Mouse (Mus musculus) myocyte (in vitro differentiated cells): ENCODE results near the gene Rnpepl1. TPM values are rescaled to one million over a fixed set of nuclear protein-coding genes. Genes with fewer than 3 reads are reported as not detected.

Experiments used
- H3K27me3 ChIP-seq: one replicate; pipeline ENCODE4 v1.6.1; 2011; ENCODE audit not compliant: control insufficient read depth, insufficient read depth, insufficient read length
- H3K36me3 ChIP-seq: one replicate; pipeline ENCODE4 v1.6.1; 2011; ENCODE audit not compliant: control insufficient read depth, insufficient read depth
- H3K4me2 ChIP-seq: one replicate; pipeline ENCODE4 v1.6.1; 2011; ENCODE audit warnings: low read depth, control low read depth
- H3K4me3 ChIP-seq: one replicate; pipeline ENCODE4 v1.5.1; 2011; ENCODE audit warnings: mild to moderate bottlenecking, control low read depth, moderate library complexity
- H3K79me2 ChIP-seq: one replicate; pipeline ENCODE4 v1.6.1; 2011; ENCODE audit not compliant: control insufficient read depth, insufficient read depth
- H3ac ChIP-seq: one replicate; pipeline ENCODE4 v1.6.1; 2011; ENCODE audit not compliant: control insufficient read depth, insufficient read length
- CEBPB ChIP-seq: IDR thresholded peaks from 2 replicates; pipeline ENCODE4 v1.6.1; 2011; ENCODE audit warnings: mild to moderate bottlenecking, moderate library complexity; ENCODE audit not compliant: poor library complexity, insufficient read depth, severe bottlenecking
- E2F4 ChIP-seq: IDR thresholded peaks from one replicate; pipeline ENCODE4 v1.6.1; 2011; ENCODE audit warnings: mild to moderate bottlenecking, control low read depth, moderate library complexity; ENCODE audit not compliant: insufficient read depth
- MAX ChIP-seq: IDR thresholded peaks from one replicate; pipeline ENCODE4 v1.6.1; 2011; ENCODE audit warnings: low read depth, mild to moderate bottlenecking, control low read depth
- MYOD1 ChIP-seq, 3 experiments: IDR thresholded peaks; one replicate each; pipeline ENCODE4 v1.6.1; 2011; ENCODE audit warnings: control low read depth in 2 of 3, low read depth in 2 of 3, mild to moderate bottlenecking in 2 of 3, moderate library complexity in 1 of 3; ENCODE audit not compliant: insufficient read length in 2 of 3, control insufficient read depth in 1 of 3
- MYOG ChIP-seq, 3 experiments: IDR thresholded peaks; one replicate each; pipeline ENCODE4 v1.6.1; 2011; ENCODE audit warnings: control low read depth in 2 of 3, low read depth in 2 of 3, mild to moderate bottlenecking in 2 of 3; ENCODE audit not compliant: insufficient read length in 2 of 3, control insufficient read depth in 1 of 3, insufficient read depth in 1 of 3
- POLR2A ChIP-seq: IDR thresholded peaks from one replicate; pipeline ENCODE4 v1.6.1; 2011; ENCODE audit warnings: low read depth, mild to moderate bottlenecking, control low read depth, moderate library complexity; ENCODE audit not compliant: insufficient read length
- POLR2AphosphoS2 ChIP-seq: IDR thresholded peaks from one replicate; pipeline ENCODE4 v1.6.1; 2011; ENCODE audit warnings: low read depth, control low read depth; ENCODE audit not compliant: insufficient read length
- REST ChIP-seq: IDR thresholded peaks from one replicate; pipeline ENCODE4 v1.6.1; 2011; ENCODE audit warnings: mild to moderate bottlenecking, control low read depth, moderate library complexity; ENCODE audit not compliant: insufficient read depth, insufficient read length
- SRF ChIP-seq: IDR thresholded peaks from one replicate; pipeline ENCODE4 v1.6.1; 2011; ENCODE audit warnings: low read depth; ENCODE audit not compliant: control insufficient read depth, insufficient read length
- TCF12 ChIP-seq: IDR thresholded peaks from one replicate; pipeline ENCODE4 v1.6.1; 2011; ENCODE audit warnings: mild to moderate bottlenecking, control low read depth; ENCODE audit not compliant: poor library complexity, insufficient read depth, severe bottlenecking
- TCF3 ChIP-seq: IDR thresholded peaks from one replicate; pipeline ENCODE4 v1.6.1; 2011; ENCODE audit warnings: low read depth, control low read depth; ENCODE audit not compliant: insufficient read length
- USF1 ChIP-seq: IDR thresholded peaks from one replicate; pipeline ENCODE4 v1.6.1; 2011; ENCODE audit warnings: low read depth, mild to moderate bottlenecking, control low read depth, moderate library complexity
- polyA plus RNA-seq: library from polyadenylated mRNA; unstranded; fragments of >200 nt; fragmentation: generic; extraction: Trizol; gene quantifications from one replicate; pipeline ENCODE4 v1.2.1, GENCODE M21; 2012; ENCODE audit warnings: missing spikeins

Gene Rnpepl1
- polyA plus RNA-seq, 1 experiment = 48.6 TPM

DNA sequence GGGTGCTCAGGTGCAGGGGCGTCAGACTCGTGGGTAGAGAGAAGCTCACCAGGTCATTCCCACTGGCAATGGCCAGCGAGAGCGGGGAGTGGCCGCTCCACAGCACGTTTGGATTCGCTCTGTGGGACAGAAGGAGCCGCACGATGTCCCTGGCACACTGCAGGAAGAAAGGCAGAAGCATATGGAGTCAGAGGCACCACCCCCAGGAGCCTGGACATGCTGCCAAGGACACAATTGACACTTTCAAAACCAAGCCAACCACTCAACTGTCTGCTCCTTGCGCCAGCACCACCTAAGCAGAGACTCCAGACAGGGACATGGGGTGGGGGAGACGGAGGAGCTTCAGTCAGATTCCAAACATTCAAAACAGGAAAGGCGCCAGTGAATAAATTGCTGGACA lies 31.3 kb upstream of the Rnpepl1 start:
- TF ChIP-seq CEBPB (no peak), MYOD1 (IDR thresholded peaks at IDR 0.05; ENCODE audit: control insufficient read depth in 1 of 3, insufficient read length in 2 of 3, low read depth in 2 of 3) (peak in 1 of 3 experiments; percentile 29)

DNA sequence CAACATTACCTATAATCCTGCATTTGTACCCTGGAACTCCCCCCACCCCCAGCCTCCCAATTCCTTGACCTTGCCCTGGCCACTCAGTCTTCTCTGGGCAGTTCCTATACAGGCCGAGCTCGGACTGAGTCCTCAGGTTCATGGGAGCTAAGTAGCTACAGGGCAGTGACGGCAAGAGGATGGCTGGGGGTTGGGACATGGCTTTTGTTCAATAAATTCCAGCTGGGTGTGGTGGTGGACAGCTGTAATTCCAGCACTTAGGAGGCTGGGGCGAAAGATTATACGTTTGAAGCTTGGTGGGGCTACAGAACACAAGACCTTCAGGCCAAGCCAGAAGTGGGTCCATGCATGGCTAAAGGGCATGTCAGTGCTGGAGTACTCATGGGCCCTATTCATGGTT lies 30.5 kb upstream of the Rnpepl1 start:
- peak overlapping the region; percentile 24 for H3K4me2 ChIP-seq
- no peak overlapping the region for H3K4me3 ChIP-seq
- no peaks in the 10 kb centered on the region for H3K36me3 ChIP-seq
- no peaks in the 10 kb centered on the region for H3K79me2 ChIP-seq
- no peak overlapping the region for H3ac ChIP-seq
- TF ChIP-seq MYOG (IDR thresholded peaks at IDR 0.05; ENCODE audit: control insufficient read depth in 1 of 3, insufficient read depth in 1 of 3, insufficient read length in 2 of 3, low read depth in 2 of 3) (peak in 2 of 3 experiments; percentile 30 to 64), MYOD1 (IDR thresholded peaks at IDR 0.05; ENCODE audit: control insufficient read depth in 1 of 3, insufficient read length in 2 of 3, low read depth in 2 of 3) (peak in 1 of 3 experiments; percentile 43), TCF3 (no peak), E2F4 (no peak), MAX (no peak), TCF12 (no peak), SRF (no peak), POLR2A (no peak), POLR2AphosphoS2 (no peak), CEBPB (no peak), USF1 (no peak), REST (no peak)
- peaks cover 23% of the 10 kb centered on the region for H3K27me3 ChIP-seq

More for the DNA sequence above, 31.3 kb upstream of the Rnpepl1 start:
- H3K36me3 ChIP-seq = no peaks in the 10 kb centered on the region
- H3ac ChIP-seq = no peak overlapping the region
- peak overlapping the region; percentile 24 for H3K4me2 ChIP-seq
- peaks cover 18% of the 10 kb centered on the region for H3K27me3 ChIP-seq
- no peak overlapping the region for H3K4me3 ChIP-seq
- H3K79me2 ChIP-seq = no peaks in the 10 kb centered on the region

DNA sequence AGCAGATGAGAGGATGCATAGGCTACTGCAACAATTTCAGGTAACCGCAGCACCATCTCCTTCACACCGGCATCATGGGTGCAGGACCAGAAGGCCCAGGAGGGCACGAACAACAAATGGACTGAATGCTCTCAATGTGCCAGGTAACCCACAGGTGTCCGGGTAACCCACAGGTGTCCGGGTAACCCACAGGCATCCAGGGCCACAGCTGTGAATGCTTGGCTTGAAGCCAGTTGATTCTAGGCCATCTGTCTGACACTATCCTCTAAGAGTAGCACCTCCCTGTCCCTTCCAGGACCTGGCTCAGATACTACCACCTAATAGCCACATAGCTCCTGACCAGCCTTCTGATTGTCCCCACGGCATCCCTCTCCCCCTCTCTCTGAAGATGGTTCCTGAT lies 28.6 kb upstream of the Rnpepl1 start:
- H3K4me2 ChIP-seq = no peak overlapping the region
- no peak overlapping the region for H3ac ChIP-seq
- peaks cover 35% of the 10 kb centered on the region for H3K27me3 ChIP-seq
- H3K4me3 ChIP-seq = no peak overlapping the region
- H3K79me2 ChIP-seq = no peaks in the 10 kb centered on the region
- TF ChIP-seq CEBPB (no peak), MYOG (IDR thresholded peaks at IDR 0.05; ENCODE audit: control insufficient read depth in 1 of 3, insufficient read depth in 1 of 3, insufficient read length in 2 of 3, low read depth in 2 of 3) (peak in 2 of 3 experiments; percentile 40 to 91), TCF3 (peak; percentile 65), MYOD1 (IDR thresholded peaks at IDR 0.05; ENCODE audit: control insufficient read depth in 1 of 3, insufficient read length in 2 of 3, low read depth in 2 of 3) (peak in 2 of 3 experiments; percentile 43 to 84), E2F4 (no peak), POLR2AphosphoS2 (no peak), SRF (no peak), TCF12 (peak; percentile 27), MAX (no peak), POLR2A (no peak), REST (no peak)
- H3K36me3 ChIP-seq = no peaks in the 10 kb centered on the region

DNA sequence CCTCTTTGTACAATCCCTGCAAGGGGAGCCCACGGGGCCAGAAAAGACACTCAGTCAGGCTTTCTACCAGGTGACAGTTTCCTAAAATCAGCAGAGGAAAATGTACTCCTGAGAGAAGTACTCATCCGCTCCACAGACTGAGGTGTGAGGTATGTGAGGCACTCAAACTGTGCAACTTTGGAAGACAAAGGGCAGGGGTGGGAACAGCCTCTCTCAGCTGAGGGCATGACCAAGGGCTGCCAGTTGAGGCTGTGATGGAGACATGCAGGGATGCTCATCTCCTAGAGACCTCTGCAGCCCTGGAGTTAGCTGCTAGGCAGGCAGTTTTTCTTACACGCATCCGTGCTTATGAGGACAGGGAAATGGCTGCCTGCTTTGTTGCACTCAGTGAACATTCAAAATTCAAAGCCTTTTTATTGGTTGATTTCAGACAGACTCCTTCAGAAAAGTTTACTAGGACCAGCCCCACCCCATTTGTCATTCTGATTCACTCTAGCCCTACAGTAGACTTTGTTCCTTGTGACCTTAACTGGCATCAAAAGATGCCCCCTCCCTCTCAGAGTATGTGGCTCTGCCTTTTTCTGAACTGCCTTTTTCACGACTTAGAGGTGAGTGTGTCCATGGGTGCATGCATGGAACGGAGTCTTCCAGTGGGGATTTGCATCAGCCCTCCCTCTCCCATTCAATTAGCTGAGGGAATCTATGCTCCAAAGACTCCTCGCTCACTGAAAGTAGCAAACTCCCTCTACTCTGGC lies 21.5 kb upstream of the Rnpepl1 start:
- Histone ChIP-seq H3K27me3 (peaks cover 19% of the 10 kb centered on the region), H3K4me3 (no peak overlapping the region), H3K36me3 (no peaks in the 10 kb centered on the region), H3K79me2 (no peaks in the 10 kb centered on the region), H3K4me2 (no peak overlapping the region), H3ac (no peak overlapping the region)
- TF ChIP-seq MAX (no peak), TCF3 (no peak), POLR2A (no peak), SRF (no peak), CEBPB (no peak), USF1 (no peak), MYOD1 (IDR thresholded peaks at IDR 0.05; ENCODE audit: control insufficient read depth in 1 of 3, insufficient read length in 2 of 3, low read depth in 2 of 3) (no peak), E2F4 (no peak), POLR2AphosphoS2 (no peak), REST (no peak), TCF12 (no peak), MYOG (IDR thresholded peaks at IDR 0.05; ENCODE audit: control insufficient read depth in 1 of 3, insufficient read depth in 1 of 3, insufficient read length in 2 of 3, low read depth in 2 of 3) (no peak)

DNA sequence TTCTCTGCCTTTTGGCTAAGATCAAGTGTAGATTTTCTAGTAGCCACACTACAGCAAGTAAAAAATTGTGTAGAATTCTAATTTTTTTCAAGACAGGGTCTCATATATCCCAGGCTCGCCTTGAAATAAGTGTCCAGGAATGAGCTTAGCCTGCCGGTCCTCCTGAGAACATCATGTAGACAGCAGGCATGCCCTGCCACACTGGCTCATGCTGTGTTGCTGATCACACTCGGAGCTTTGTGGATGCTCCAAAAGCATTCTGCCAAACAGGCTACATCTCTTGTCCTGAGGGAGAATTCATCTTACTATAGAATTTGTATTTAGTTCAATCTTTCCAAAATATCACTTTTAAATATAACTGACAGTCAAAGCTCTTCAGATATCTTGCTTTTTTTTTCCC lies 17.8 kb upstream of the Rnpepl1 start:
- Histone ChIP-seq H3K36me3 (no peaks in the 10 kb centered on the region), H3K79me2 (no peaks in the 10 kb centered on the region), H3ac (no peak overlapping the region), H3K4me2 (no peak overlapping the region), H3K4me3 (no peak overlapping the region), H3K27me3 (no peaks in the 10 kb centered on the region)
- TF ChIP-seq TCF3 (no peak), MYOG (IDR thresholded peaks at IDR 0.05; ENCODE audit: control insufficient read depth in 1 of 3, insufficient read depth in 1 of 3, insufficient read length in 2 of 3, low read depth in 2 of 3) (no peak), POLR2A (no peak), USF1 (no peak), SRF (no peak), MYOD1 (IDR thresholded peaks at IDR 0.05; ENCODE audit: control insufficient read depth in 1 of 3, insufficient read length in 2 of 3, low read depth in 2 of 3) (no peak), MAX (no peak), POLR2AphosphoS2 (no peak), CEBPB (no peak), REST (no peak), TCF12 (no peak), E2F4 (no peak)
